Mouse (Mus musculus) intestine, embryonic 14.5 days (tissue): ENCODE measurements around the gene Cpne4. TPM values are rescaled to one million over a fixed set of nuclear protein-coding genes. Genes with fewer than 3 reads are reported as not detected.

Source experiments
- ATAC-seq: fragments of 200-750 bp; cut with Nextera tagmentation; replicated peaks from 2 replicates; pipeline ENCODE4 v1.8.0; 2017; ENCODE audit warnings: low read depth, moderate number of reproducible peaks, moderate TSS enrichment, moderate library complexity; ENCODE audit not compliant: low FRiP score, low TSS enrichment
- DNase-seq: peaks from one replicate; pipeline ENCODE4 v3.0.0-alpha.2; 2018; ENCODE audit warnings: low spot score
- H3K27ac ChIP-seq: fragments of 300-500 bp; sonication (generic); 2 replicates; pipeline ENCODE4 v1.5.1; 2014; ENCODE audit warnings: low read depth, mild to moderate bottlenecking, control low read depth
- H3K27me3 ChIP-seq: fragments of 300-500 bp; sonication (generic); replicated peaks from 2 replicates; pipeline ENCODE4 v1.6.1; 2014; ENCODE audit warnings: low read length, control low read depth; ENCODE audit not compliant: control insufficient read depth, insufficient read depth
- H3K36me3 ChIP-seq: fragments of 300-500 bp; sonication (generic); 2 replicates; pipeline ENCODE4 v1.6.1; 2014; ENCODE audit warnings: low read length, control low read depth; ENCODE audit not compliant: control insufficient read depth, insufficient read depth
- H3K4me1 ChIP-seq: fragments of 300-500 bp; sonication (generic); replicated peaks from 2 replicates; pipeline ENCODE4 v1.6.1; 2014; ENCODE audit warnings: low read length, control low read depth, mixed read lengths; ENCODE audit not compliant: control insufficient read depth, insufficient read depth
- H3K4me2 ChIP-seq: fragments of 300-500 bp; sonication (generic); 2 replicates; pipeline ENCODE4 v1.6.1; 2014; ENCODE audit warnings: low read length
- H3K4me3 ChIP-seq: fragments of 300-500 bp; sonication (generic); 2 replicates; pipeline ENCODE4 v1.5.1; 2014; ENCODE audit warnings: low read depth, low read length, control low read depth, mixed read lengths
- H3K9ac ChIP-seq: fragments of 300-500 bp; sonication (generic); 2 replicates; pipeline ENCODE4 v1.6.1; 2014; ENCODE audit warnings: mild to moderate bottlenecking, low read length
- H3K9me3 ChIP-seq: fragments of 300-500 bp; sonication (generic); 2 replicates; pipeline ENCODE4 v1.6.1; 2016; ENCODE audit warnings: low read length, control low read depth; ENCODE audit not compliant: control insufficient read depth
- WGBS: fragments of 180-500 bp; shearing (Covaris S2); extraction: QIAGEN DNeasy Blood & Tissue Kit; methylation state at CpG from one replicate; pipeline ENCODE4 v1.1.7; 2014; 5-methylcytosine and 5-hydroxymethylcytosine counted together
- polyA plus RNA-seq: library from polyadenylated mRNA; unstranded; fragments of >200 nt; fragmentation: Nextera tagmentation; extraction: Ambion mirVana; gene quantifications from 2 replicates; pipeline ENCODE4 v1.2.1, GENCODE M21; 2014

The Cpne4 gene
- polyA plus RNA-seq, 1 experiment from 2014 or later, result 1.3 TPM

DNA sequence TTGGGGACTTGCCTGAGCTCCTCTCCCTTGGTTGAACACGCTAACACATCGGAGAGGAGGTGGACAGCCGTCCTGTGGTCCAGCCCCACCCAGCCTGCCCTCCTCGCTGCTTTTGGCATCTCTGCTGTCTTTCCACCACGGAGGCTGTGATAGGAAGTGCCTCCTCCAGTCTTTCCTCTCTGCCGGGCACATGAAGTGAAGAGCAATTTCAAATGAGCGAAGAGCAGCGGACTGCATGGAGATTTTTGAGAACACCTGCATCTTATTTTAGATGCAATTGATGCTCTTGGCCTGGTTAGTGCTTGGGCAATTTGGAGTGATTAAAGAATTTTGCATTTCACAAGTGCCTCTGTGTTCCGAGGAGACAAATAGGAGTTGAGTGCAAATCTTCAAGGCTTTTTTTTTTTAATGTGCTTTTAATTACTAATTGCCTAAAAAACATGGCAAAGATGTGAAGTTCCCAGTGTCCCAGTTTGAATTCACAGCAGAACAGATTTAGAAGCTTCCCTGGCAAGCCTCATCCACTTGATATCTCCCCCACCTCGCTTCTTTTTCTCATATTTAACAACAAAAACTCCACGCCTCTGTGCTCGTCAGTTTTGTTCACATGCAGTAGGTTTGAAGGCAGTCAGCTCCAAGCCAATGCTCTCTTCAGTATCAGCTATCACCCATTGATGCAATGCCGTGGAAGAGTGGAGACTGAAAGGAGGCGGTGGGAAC is 195.7 kb downstream of the Cpne4 start:
- Histone ChIP-seq H3K36me3 (no peaks in the 10 kb centered on the region), H3K27me3 (no peaks in the 10 kb centered on the region), H3K4me1 (no peaks in the 10 kb centered on the region), H3K4me2 (no peak overlapping the region), H3K9me3 (no peaks in the 10 kb centered on the region), H3K27ac (no peak overlapping the region), H3K4me3 (no peak overlapping the region), H3K9ac (no peak overlapping the region)
- DNase-seq (no peak), ATAC-seq (no peak)
- WGBS, result 83% methylated on average over 14 of the region's 14 CpGs

DNA sequence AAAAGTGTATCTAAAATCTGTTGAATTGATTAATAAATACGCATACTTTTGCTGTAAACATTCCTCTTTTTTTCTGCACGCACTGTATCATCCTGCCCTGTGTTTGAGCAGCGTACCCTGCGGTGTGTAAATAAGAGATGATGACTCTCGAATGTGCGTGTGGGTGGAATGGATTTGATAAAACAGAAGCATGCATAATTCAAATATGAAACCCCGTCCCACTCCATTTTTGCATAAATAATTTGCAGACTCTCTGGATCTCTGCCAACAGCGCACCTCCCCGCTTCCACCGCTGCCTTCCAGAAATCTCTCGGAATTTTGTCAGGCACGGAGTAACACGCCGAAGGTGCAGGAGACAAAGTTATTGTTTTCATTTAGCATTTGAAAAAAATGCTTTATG is 208.4 kb downstream of the Cpne4 start:
- Histone ChIP-seq H3K4me2 (no peak overlapping the region), H3K4me1 (no peaks in the 10 kb centered on the region), H3K27ac (no peak overlapping the region), H3K9me3 (no peaks in the 10 kb centered on the region), H3K9ac (no peak overlapping the region), H3K36me3 (no peaks in the 10 kb centered on the region), H3K27me3 (no peaks in the 10 kb centered on the region), H3K4me3 (no peak overlapping the region)
- WGBS, result 71% methylated on average over 14 of the region's 14 CpGs
- DNase-seq, result no peak
- no peak for ATAC-seq

DNA sequence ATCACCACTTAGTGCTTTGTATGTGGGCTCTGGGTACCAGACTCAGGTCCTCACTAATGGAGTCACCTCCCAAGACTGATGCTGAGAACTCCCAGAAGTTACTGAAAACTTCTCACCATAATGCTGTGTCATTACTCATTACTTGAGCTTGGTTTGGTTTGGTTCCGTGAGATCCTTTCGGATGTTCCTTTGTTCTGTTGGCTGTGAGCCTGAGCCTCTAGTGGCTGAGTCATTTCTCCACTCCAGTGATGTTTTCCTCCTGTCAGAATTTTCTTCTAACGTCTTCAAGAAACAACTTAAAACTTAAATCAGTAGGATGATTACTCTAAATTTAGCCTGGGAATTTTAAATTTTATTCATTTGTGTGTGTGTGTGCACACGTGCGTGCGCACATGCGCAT is 212.9 kb downstream of the Cpne4 start:
- H3K27me3 ChIP-seq, result no peaks in the 10 kb centered on the region
- no peak overlapping the region for H3K27ac ChIP-seq
- no peak overlapping the region for H3K4me2 ChIP-seq
- no peak overlapping the region for H3K9ac ChIP-seq
- ATAC-seq (no peak), DNase-seq (no peak)
- no peak overlapping the region for H3K4me3 ChIP-seq
- 87% methylated on average over 7 of the region's 7 CpGs for WGBS
- H3K36me3 ChIP-seq, result no peaks in the 10 kb centered on the region
- no peaks in the 10 kb centered on the region for H3K4me1 ChIP-seq
- H3K9me3 ChIP-seq, result no peaks in the 10 kb centered on the region

DNA sequence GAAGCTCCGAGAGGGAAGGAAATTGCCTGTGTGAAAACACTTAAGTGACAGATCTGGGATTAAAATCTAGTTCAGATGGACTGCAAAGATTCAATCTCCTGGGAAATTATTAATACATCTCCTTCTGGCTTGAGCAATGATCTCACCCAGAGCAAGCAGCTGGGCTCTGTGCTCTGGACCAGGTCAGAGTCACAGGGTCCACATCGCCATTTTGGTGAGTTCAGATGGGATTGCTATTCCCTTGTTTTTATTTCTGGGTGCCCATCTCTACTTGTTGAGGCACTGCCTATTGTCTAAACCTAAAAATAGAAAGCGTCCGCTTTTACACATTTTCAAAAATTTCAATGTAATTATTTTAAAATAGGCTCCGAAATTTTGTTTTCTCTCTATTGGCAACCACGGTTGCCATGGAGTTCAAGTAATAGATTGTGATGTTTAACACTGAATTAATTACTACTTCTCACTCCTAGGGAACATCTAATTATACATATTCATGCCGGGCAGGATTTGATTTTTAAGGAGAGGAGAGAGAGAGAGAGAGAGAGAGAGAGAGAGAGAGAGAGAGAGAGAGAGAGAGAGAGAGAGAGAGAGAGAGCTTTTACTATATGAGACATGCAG is 229.2 kb downstream of the Cpne4 start:
- Histone ChIP-seq H3K4me1 (no peaks in the 10 kb centered on the region), H3K9me3 (no peaks in the 10 kb centered on the region), H3K4me3 (no peak overlapping the region), H3K27ac (no peak overlapping the region), H3K27me3 (no peaks in the 10 kb centered on the region), H3K9ac (no peak overlapping the region), H3K4me2 (no peak overlapping the region), H3K36me3 (no peaks in the 10 kb centered on the region)
- ATAC-seq (no peak), DNase-seq (no peak)
- 87% methylated on average over 7 of the region's 7 CpGs for WGBS

DNA sequence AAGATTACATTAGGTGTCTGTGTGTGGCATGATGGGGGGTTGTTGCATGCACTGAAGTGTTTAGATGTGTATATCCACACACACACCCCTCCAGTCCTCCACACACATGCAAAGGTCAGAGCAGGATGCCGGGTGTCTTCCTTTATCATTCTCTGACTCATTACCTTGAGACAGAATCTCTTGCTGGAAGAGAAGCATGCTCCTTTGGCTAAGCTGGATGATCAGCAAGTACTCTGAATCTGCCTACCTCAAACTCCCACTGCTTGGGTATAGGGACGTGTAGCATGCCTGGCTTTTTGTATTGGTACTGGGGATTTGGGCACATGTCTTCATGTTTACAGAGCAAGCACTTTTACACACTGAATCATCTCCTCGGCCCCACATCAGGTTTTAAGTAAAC is 230.0 kb downstream of the Cpne4 start:
- H3K36me3 ChIP-seq, result no peaks in the 10 kb centered on the region
- 55% methylated on average over 3 of the region's 3 CpGs for WGBS
- no peak for ATAC-seq

DNA sequence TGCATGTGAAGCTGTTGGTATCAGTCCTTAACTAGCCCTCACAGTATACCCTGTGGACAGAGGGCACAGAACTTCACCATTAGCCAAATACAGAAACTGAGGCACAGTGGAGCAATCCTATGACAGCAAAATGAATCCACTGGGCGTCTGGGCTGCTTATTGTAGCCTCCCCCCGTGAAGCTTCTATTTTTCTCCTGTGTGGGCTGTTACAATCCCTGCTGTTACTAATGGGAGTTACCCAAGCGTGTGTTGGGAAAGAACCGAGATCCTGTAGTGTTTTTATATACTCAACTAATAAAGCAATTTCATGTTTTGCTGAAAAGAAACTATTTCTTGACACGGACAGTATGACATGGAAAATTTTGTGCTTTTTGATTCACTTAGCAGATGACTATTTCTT is 230.7 kb downstream of the Cpne4 start:
- H3K9me3 ChIP-seq, result no peaks in the 10 kb centered on the region
- WGBS, result 78% methylated on average over 5 of the region's 5 CpGs
- H3K27ac ChIP-seq, result no peak overlapping the region
- H3K9ac ChIP-seq, result no peak overlapping the region
- no peak overlapping the region for H3K4me2 ChIP-seq
- no peaks in the 10 kb centered on the region for H3K4me1 ChIP-seq
- DNase-seq (no peak), ATAC-seq (no peak)
- H3K36me3 ChIP-seq, result no peaks in the 10 kb centered on the region
- H3K27me3 ChIP-seq, result no peaks in the 10 kb centered on the region
- no peak overlapping the region for H3K4me3 ChIP-seq

More for the DNA sequence above, 230.0 kb downstream of the Cpne4 start:
- no peaks in the 10 kb centered on the region for H3K27me3 ChIP-seq
- DNase-seq, result no peak
- H3K4me3 ChIP-seq, result no peak overlapping the region
- no peaks in the 10 kb centered on the region for H3K4me1 ChIP-seq
- H3K27ac ChIP-seq, result no peak overlapping the region
- no peak overlapping the region for H3K9ac ChIP-seq
- H3K4me2 ChIP-seq, result no peak overlapping the region
- no peaks in the 10 kb centered on the region for H3K9me3 ChIP-seq

DNA sequence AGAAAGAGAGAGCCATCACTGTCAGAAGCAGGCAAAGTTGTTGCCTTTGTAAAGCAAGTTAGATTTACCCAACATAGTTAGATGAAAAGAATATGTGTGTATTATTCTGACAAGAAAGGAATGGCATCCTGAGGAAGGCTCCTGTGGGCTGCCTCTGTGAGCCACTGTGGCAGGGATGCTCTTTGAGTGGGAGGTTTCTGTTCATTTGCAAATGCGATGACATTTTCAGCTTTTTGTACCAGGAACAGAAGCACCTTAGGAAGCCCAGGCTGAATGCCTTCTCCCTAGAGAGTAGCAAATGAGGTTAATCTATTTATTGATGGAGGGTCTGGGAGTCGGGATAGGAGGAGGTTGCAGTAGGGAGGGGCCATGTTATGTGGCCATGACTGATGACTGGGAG is 249.5 kb downstream of the Cpne4 start:
- no peak for ATAC-seq
- no peaks in the 10 kb centered on the region for H3K4me1 ChIP-seq
- H3K36me3 ChIP-seq, result no peaks in the 10 kb centered on the region
- no peaks in the 10 kb centered on the region for H3K27me3 ChIP-seq
- H3K4me3 ChIP-seq, result no peak overlapping the region
- H3K4me2 ChIP-seq, result no peak overlapping the region
- no peak overlapping the region for H3K27ac ChIP-seq
- no peaks in the 10 kb centered on the region for H3K9me3 ChIP-seq
- DNase-seq, result no peak
- 29% methylated on average over 2 of the region's 2 CpGs for WGBS
- no peak overlapping the region for H3K9ac ChIP-seq

DNA sequence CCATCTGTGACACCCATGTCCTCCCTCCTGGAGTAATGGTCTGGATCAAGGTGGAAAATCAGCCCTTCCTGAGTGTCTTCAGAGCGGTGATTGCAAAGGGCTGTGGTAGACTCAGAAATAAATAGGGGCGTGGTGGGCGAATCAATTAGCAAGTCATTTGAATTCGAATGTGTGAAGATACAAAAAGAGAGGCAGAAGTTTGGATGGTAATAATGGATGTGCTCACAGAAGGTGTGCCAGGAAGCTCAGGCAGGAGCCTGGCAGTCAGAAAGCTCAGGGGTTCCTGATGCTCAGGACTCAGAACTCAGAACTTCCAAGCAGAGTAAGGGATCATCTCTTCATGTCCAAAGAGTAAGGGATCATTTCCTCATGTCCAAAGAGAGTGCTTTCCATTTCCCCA is 257.7 kb downstream of the Cpne4 start:
- H3K36me3 ChIP-seq, result no peaks in the 10 kb centered on the region
- ATAC-seq, result no peak
- H3K9me3 ChIP-seq, result no peaks in the 10 kb centered on the region
- H3K27ac ChIP-seq, result no peak overlapping the region
- DNase-seq, result no peak
- H3K4me1 ChIP-seq, result no peaks in the 10 kb centered on the region
- 68% methylated on average over 4 of the region's 4 CpGs for WGBS
- H3K27me3 ChIP-seq, result no peaks in the 10 kb centered on the region
- H3K4me2 ChIP-seq, result no peak overlapping the region
- no peak overlapping the region for H3K9ac ChIP-seq
- no peak overlapping the region for H3K4me3 ChIP-seq

DNA sequence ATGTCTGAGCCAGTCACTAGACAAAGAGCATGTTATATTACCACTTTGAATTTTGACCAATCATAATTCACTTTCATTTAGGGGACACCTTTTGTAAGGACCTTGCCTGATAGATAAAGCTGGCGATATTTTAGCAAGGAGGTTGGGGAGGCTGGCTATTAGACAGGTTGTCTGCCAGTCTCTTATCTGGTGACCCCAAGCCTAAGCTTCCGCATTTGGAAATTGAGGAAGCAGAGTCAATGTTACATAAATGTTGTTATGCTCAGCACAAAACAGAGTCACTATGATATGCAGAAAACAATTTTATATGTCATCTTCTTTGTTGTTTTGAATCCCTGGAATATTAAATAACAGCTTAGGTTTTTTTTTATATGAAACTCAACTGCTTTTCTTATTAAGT is 267.6 kb downstream of the Cpne4 start:
- no peaks in the 10 kb centered on the region for H3K36me3 ChIP-seq
- no peak overlapping the region for H3K27ac ChIP-seq
- H3K4me3 ChIP-seq, result no peak overlapping the region
- no peaks in the 10 kb centered on the region for H3K4me1 ChIP-seq
- H3K9ac ChIP-seq, result no peak overlapping the region
- WGBS, result 81% methylated on average over 2 of the region's 2 CpGs
- no peak for DNase-seq
- ATAC-seq, result no peak
- H3K4me2 ChIP-seq, result no peak overlapping the region
- no peaks in the 10 kb centered on the region for H3K27me3 ChIP-seq
- no peaks in the 10 kb centered on the region for H3K9me3 ChIP-seq
